Mouse (Mus musculus): Measurements from ENCODE around the gene Men1.

- TF ChIP-seq CTCF (conservative IDR thresholded peaks at IDR 0.05; ENCODE audit: low read length) (no peak), NANOG (IDR thresholded peaks at IDR 0.05; ENCODE audit: borderline replicate concordance, low read length) (no peak)
Measured at GRCm38 (mm10) chr19:6297641-6298040, 37.1 kb upstream of the Men1 start.

Data from E14TG2a.4 (cell line).